30 mouse cellular contexts compared by ENCODE assay signal in the genomic region with DNA sequence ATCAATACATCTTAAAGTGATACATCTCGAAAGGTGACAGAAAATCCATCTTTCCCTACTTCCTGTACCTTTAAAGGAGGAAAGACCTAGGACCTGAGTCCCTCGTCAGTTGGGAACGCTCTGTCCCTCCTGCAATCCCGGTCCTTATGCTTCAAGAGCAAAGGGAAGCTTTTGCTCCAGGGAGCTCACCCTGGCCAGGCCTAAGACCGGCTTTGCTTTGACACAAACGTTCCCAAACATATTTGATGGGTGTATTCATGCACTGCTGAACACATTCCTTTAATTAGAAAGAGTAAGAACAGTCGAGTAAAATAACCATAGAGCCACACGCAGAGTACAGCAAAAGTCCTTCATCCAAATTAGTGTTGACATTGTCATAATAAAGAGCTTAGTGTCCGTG.
A peak's percentile ranks its signal among the peaks of the same experiment; 100 is the strongest.
DNase-seq lines count a peak whose midpoint lies in the region; ATAC-seq and TF ChIP-seq lines count a peak whose summit lies in the region.
"Had no signal": no experiment of that assay in that cellular context is flagged by ENCODE, and none has a peak within 500 bp of the region (broad histone marks: within the 10 kb centered on the region; RNA-seq: fewer than 3 reads in every experiment).

No protein-coding gene starts in this region.

- 84% methylated on average over 9 of the region's 9 CpGs for WGBS in limb, embryonic 11.5 days
- WGBS in limb, embryonic 10.5 days, result 89% methylated on average over 9 of the region's 9 CpGs
- WGBS in hindbrain, postnatal 0 days, result 68% methylated on average over 9 of the region's 9 CpGs

- no peaks in the 10 kb centered on the region for H3K4me1 ChIP-seq in limb, embryonic 11.5 days (ENCODE audit: control insufficient read depth, insufficient read depth, low read length)
- H3K4me1 ChIP-seq in limb, embryonic 10.5 days, result no peaks in the 10 kb centered on the region
- H3K4me1 ChIP-seq in hindbrain, postnatal 0 days (ENCODE audit: insufficient read depth, low read length), result peaks cover 4% of the 10 kb centered on the region
- H3K4me1 ChIP-seq: embryonic facial prominence, embryonic 10.5 days; embryonic facial prominence, embryonic 13.5 days; hindbrain, embryonic 10.5 days; hindbrain, embryonic 13.5 days had no signal

- intact Hi-C loops in heart, postnatal 36 days (cut with DNase I), result loop anchor here (10.0 kb wide), 1 partner anchor 1254 kb away; no protein-coding TSS in a partner anchor

- TF ChIP-seq CTCF in hindbrain, postnatal 0 days (IDR thresholded peaks at IDR 0.05; ENCODE audit: low read depth), result no peak

- ATAC-seq in limb, embryonic 11.5 days (ENCODE audit: insufficient number of reproducible peaks, low FRiP score, low TSS enrichment, low read depth), result no peak
- no peak for ATAC-seq in hindbrain, postnatal 0 days
- ATAC-seq: forebrain, embryonic 14.5 days; forebrain, postnatal 0 days; hindbrain, embryonic 16.5 days; inflammation-experienced regulatory T-cells, adult 6 months had no signal

- no peaks in the 10 kb centered on the region for H3K27me3 ChIP-seq in limb, embryonic 11.5 days (ENCODE audit: control insufficient read depth, insufficient read depth, low read length)
- H3K27me3 ChIP-seq in limb, embryonic 10.5 days (ENCODE audit: low read depth, poor library complexity, severe bottlenecking), result no peaks in the 10 kb centered on the region
- H3K27me3 ChIP-seq in hindbrain, postnatal 0 days (ENCODE audit: insufficient read depth, low read length), result no peaks in the 10 kb centered on the region
- H3K27me3 ChIP-seq: CH12.LX; embryonic facial prominence, embryonic 13.5 days; hindbrain, embryonic 13.5 days had no signal

- no peak overlapping the region for H3K27ac ChIP-seq in limb, embryonic 11.5 days (replicated peaks; ENCODE audit: low read depth, low read length)
- no peak overlapping the region for H3K27ac ChIP-seq in limb, embryonic 10.5 days
- no peak overlapping the region for H3K27ac ChIP-seq in hindbrain, postnatal 0 days
- H3K27ac ChIP-seq: embryonic facial prominence, embryonic 10.5 days; embryonic facial prominence, embryonic 13.5 days; gastrocnemius, adult 2 months; hindbrain, embryonic 10.5 days; hindbrain, embryonic 13.5 days had no signal

- H3K4me3 ChIP-seq in limb, embryonic 11.5 days (ENCODE audit: low read depth, low read length), result no peak overlapping the region
- H3K4me3 ChIP-seq in limb, embryonic 10.5 days, result no peak overlapping the region
- H3K4me3 ChIP-seq in hindbrain, postnatal 0 days (ENCODE audit: low read length), result no peak overlapping the region
- H3K4me3 ChIP-seq: embryonic facial prominence, embryonic 10.5 days; embryonic facial prominence, embryonic 13.5 days; erythroblast, embryonic 14.5 days; gastrocnemius, adult 2 months; hindbrain, embryonic 10.5 days; hindbrain, embryonic 13.5 days had no signal

- DNase-seq in heart, adult 11 months, result peak; percentile 61
- DNase-seq in heart, postnatal 36 days, result no peak
- DNase-seq in limb, embryonic 11.5 days (ENCODE audit: low spot score), result peak; percentile 11
- DNase-seq in limb, embryonic 10.5 days (ENCODE audit: low spot score), result no peak
- peak; percentile 86 for DNase-seq in Muller cell, postnatal 12 days (ENCODE audit: inconsistent ontology term)
- peak; percentile 81 for DNase-seq in retina, postnatal 1 day
- no peak for DNase-seq in hindbrain, postnatal 0 days (ENCODE audit: low spot score)
- DNase-seq: adrenal gland, adult 2 months; adrenal gland, postnatal 14 days; B cell, adult 2 months; cerebellum, adult 11 months; cerebellum, adult 2 months; cerebellum, adult 9-11 months; cerebellum, postnatal 36 days; embryo, embryonic 11 days; forebrain, postnatal 0 days; gastrocnemius, adult 2 months; gastrocnemius, postnatal 14 days; heart, adult 18-20 months had no signal

- H3K4me2 ChIP-seq in limb, embryonic 11.5 days (ENCODE audit: low read depth, severe bottlenecking), result no peak overlapping the region
- no peak overlapping the region for H3K4me2 ChIP-seq in hindbrain, postnatal 0 days (ENCODE audit: low read depth, low read length)
- H3K4me2 ChIP-seq: embryonic facial prominence, embryonic 13.5 days; heart, embryonic 11.5 days; hindbrain, embryonic 13.5 days had no signal

- no peaks in the 10 kb centered on the region for H3K9me3 ChIP-seq in limb, embryonic 11.5 days (ENCODE audit: control insufficient read depth, low read length)
- no peaks in the 10 kb centered on the region for H3K9me3 ChIP-seq in limb, embryonic 10.5 days (replicated peaks)
- H3K9me3 ChIP-seq in hindbrain, postnatal 0 days (ENCODE audit: low read length), result no peaks in the 10 kb centered on the region
- H3K9me3 ChIP-seq: embryonic facial prominence, embryonic 10.5 days; embryonic facial prominence, embryonic 13.5 days; G1E; hindbrain, embryonic 10.5 days; hindbrain, embryonic 13.5 days had no signal

- no peaks in the 10 kb centered on the region for H3K36me3 ChIP-seq in limb, embryonic 11.5 days (ENCODE audit: control insufficient read depth, insufficient read depth, low read length)
- peaks cover 14% of the 10 kb centered on the region for H3K36me3 ChIP-seq in limb, embryonic 10.5 days
- H3K36me3 ChIP-seq in hindbrain, postnatal 0 days (ENCODE audit: insufficient read depth, low read length), result no peaks in the 10 kb centered on the region
- H3K36me3 ChIP-seq: hindbrain, embryonic 10.5 days; hindbrain, embryonic 13.5 days had no signal

- H3K9ac ChIP-seq in limb, embryonic 11.5 days (ENCODE audit: low read length), result no peak overlapping the region
- H3K9ac ChIP-seq in hindbrain, postnatal 0 days (replicated peaks; ENCODE audit: low read length), result no peak overlapping the region
- H3K9ac ChIP-seq: embryonic facial prominence, embryonic 13.5 days; forebrain, postnatal 0 days; hindbrain, embryonic 13.5 days had no signal

Comparison
In these comparisons a context has a peak if more than half of its experiments do, and no peak if none do; other contexts are left out.
1. DNase-seq: peak in heart, adult 11 months (single experiment), limb, embryonic 11.5 days (single experiment), Muller cell, postnatal 12 days (single experiment) and retina, postnatal 1 day (single experiment); none in heart, postnatal 36 days (0 of 2), limb, embryonic 10.5 days (single experiment) and hindbrain, postnatal 0 days (single experiment).